Mouse (Mus musculus): ENCODE measurements around the gene Sox2.

Gene Sox2

GRCm38 (mm10) chr3:34649726-34650620, at the start of gene Sox2:
Gene Sox2, plus strand, starts transcription at chr3:34650405.
- DNase-seq (ENCODE audit: low read depth, low spot score), result no peak

GRCm38 (mm10) chr3:34601116-34601515, 49.1 kb upstream of the Sox2 start:
- DNase-seq (ENCODE audit: low read depth, low spot score), result no peak

- DNase-seq (ENCODE audit: low read depth, low spot score), result no peak
These were observed 36.1 kb upstream of the Sox2 start for GRCm38 (mm10) chr3:34614107-34614506.

- no peak for DNase-seq (ENCODE audit: low read depth, low spot score)
These were observed 34.7 kb upstream of the Sox2 start for GRCm38 (mm10) chr3:34615526-34615925.

GRCm38 (mm10) chr3:34618934-34619333, 31.3 kb upstream of the Sox2 start:
- no peak for DNase-seq (ENCODE audit: low read depth, low spot score)

- no peak for DNase-seq (ENCODE audit: low read depth, low spot score)
These were observed 30.1 kb upstream of the Sox2 start for GRCm38 (mm10) chr3:34620121-34620520.

- no peak for DNase-seq (ENCODE audit: low read depth, low spot score)
These were observed 25.4 kb upstream of the Sox2 start for GRCm38 (mm10) chr3:34624721-34625270.

- no peak for DNase-seq (ENCODE audit: low read depth, low spot score)
These were observed 23.7 kb upstream of the Sox2 start for GRCm38 (mm10) chr3:34626521-34626920.

GRCm38 (mm10) chr3:34630031-34630430, 20.2 kb upstream of the Sox2 start:
- DNase-seq (ENCODE audit: low read depth, low spot score), result no peak

GRCm38 (mm10) chr3:34630736-34631135, 19.5 kb upstream of the Sox2 start:
- DNase-seq (ENCODE audit: low read depth, low spot score), result no peak

- no peak for DNase-seq (ENCODE audit: low read depth, low spot score)
These were observed 13.2 kb upstream of the Sox2 start for GRCm38 (mm10) chr3:34636958-34637357.

GRCm38 (mm10) chr3:34637481-34637880, 12.7 kb upstream of the Sox2 start:
- DNase-seq (ENCODE audit: low read depth, low spot score), result no peak

GRCm38 (mm10) chr3:34637926-34638325, 12.3 kb upstream of the Sox2 start:
- no peak for DNase-seq (ENCODE audit: low read depth, low spot score)

- no peak for DNase-seq (ENCODE audit: low read depth, low spot score)
These were observed 11.9 kb upstream of the Sox2 start for GRCm38 (mm10) chr3:34638344-34638743.

GRCm38 (mm10) chr3:34639031-34639872, 11.0 kb upstream of the Sox2 start:
- no peak for DNase-seq (ENCODE audit: low read depth, low spot score)

- DNase-seq (ENCODE audit: low read depth, low spot score), result no peak
These were observed 10.3 kb upstream of the Sox2 start for GRCm38 (mm10) chr3:34639873-34640270.

- DNase-seq (ENCODE audit: low read depth, low spot score), result no peak
These were observed 9.9 kb upstream of the Sox2 start for GRCm38 (mm10) chr3:34640276-34640675.

- DNase-seq (ENCODE audit: low read depth, low spot score), result no peak
These were observed 9.3 kb upstream of the Sox2 start for GRCm38 (mm10) chr3:34640690-34641600.

- DNase-seq (ENCODE audit: low read depth, low spot score), result no peak
These were observed 8.3 kb upstream of the Sox2 start for GRCm38 (mm10) chr3:34641756-34642497.

- DNase-seq (ENCODE audit: low read depth, low spot score), result no peak
These were observed 7.7 kb upstream of the Sox2 start for GRCm38 (mm10) chr3:34642498-34642941.
